Mouse (Mus musculus) liver, adult 2 months (tissue): ENCODE results near the gene Pde8b.

Source experiments
- CTCF ChIP-seq: fragments of 200-500 bp; IDR thresholded peaks from 2 replicates; pipeline ENCODE4 v1.5.1; 2011; ENCODE audit warnings: low read depth, low read length, control low read depth
- POLR2A ChIP-seq: fragments of 200-500 bp; IDR thresholded peaks from 2 replicates; pipeline ENCODE4 v1.6.1; 2011; ENCODE audit warnings: low read length, control low read depth; ENCODE audit not compliant: insufficient read depth; ENCODE audit errors: extremely low read depth

DNA sequence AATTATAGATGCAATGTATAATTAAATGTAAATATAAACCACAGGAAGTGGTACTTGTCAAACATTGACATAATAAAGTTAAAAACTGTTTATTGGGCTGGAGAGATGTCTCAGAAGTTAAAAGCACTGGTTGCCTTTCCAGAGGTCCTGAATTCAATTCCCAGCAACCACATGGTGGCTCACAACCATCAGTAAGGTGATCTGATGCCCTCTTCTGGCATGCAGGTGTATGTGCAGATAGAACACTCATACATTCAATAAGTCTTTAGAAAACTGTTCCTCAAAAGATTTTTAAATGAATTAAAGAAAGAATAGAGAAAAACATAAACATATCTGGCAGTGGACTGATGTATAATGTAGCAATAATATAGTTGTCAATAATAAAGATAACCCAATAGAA lies 179.9 kb downstream of the Pde8b start:
- TF ChIP-seq CTCF (no peak), POLR2A (no peak)
